Mouse (Mus musculus): ENCODE results near the gene Dync1li2. TPM values are rescaled to one million over a fixed set of nuclear protein-coding genes. Genes with fewer than 3 reads are reported as not detected.

Dync1li2 gene
- total and polyA plus RNA-seq, 2 experiments from 2014 or later: 73.4 to 80.5 TPM

DNA sequence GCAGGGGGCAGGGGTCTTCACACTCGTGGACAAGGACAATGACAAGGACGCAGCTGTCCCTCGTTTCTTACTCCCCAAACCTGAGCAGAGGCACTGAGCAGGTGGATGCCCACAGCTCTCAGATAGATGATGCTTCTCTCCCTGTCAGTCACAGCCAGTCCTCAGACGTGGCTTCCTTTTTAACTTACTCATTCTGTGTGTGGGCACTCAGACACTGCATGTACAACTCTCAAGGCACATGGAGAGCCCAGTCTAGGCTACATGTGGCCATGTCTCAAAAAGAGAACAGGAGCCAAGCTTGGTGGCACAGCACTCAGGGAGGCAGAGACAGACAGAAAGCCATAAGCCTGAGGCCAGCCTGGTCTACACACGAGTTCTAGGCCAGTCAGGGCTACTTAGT lies 66.9 kb downstream of the Dync1li2 start:
- Histone ChIP-seq H3K9ac (replicated peaks; ENCODE audit: low read length, poor library complexity, severe bottlenecking) (no peak overlapping the region), H3K27ac (ENCODE audit: low read depth, low read length) (0 out of 2 replicates have a peak overlapping the region, but pooled peaks have one; percentile 26), H3K36me3 (ENCODE audit: insufficient read depth, low read length) (no peaks in the 10 kb centered on the region), H3K4me2 (ENCODE audit: low read depth, low read length, poor library complexity, severe bottlenecking) (no peak overlapping the region), H3K4me3 (ENCODE audit: low read depth, low read length) (no peak overlapping the region), H3K4me1 (ENCODE audit: insufficient read depth, low read length) (peaks cover 7% of the 10 kb centered on the region; the same call in 1 of the 2 replicates), H3K9me3 (ENCODE audit: low read length) (no peaks in the 10 kb centered on the region), H3K27me3 (ENCODE audit: insufficient read depth, low read length) (no peaks in the 10 kb centered on the region)
- no peak for ATAC-seq (ENCODE audit: low FRiP score)
- TF ChIP-seq CTCF (IDR thresholded peaks at IDR 0.05): no peak
- DNase-seq (ENCODE audit: low spot score): no peak
- WGBS: 68% methylated on average over 5 of the region's 5 CpGs

DNA sequence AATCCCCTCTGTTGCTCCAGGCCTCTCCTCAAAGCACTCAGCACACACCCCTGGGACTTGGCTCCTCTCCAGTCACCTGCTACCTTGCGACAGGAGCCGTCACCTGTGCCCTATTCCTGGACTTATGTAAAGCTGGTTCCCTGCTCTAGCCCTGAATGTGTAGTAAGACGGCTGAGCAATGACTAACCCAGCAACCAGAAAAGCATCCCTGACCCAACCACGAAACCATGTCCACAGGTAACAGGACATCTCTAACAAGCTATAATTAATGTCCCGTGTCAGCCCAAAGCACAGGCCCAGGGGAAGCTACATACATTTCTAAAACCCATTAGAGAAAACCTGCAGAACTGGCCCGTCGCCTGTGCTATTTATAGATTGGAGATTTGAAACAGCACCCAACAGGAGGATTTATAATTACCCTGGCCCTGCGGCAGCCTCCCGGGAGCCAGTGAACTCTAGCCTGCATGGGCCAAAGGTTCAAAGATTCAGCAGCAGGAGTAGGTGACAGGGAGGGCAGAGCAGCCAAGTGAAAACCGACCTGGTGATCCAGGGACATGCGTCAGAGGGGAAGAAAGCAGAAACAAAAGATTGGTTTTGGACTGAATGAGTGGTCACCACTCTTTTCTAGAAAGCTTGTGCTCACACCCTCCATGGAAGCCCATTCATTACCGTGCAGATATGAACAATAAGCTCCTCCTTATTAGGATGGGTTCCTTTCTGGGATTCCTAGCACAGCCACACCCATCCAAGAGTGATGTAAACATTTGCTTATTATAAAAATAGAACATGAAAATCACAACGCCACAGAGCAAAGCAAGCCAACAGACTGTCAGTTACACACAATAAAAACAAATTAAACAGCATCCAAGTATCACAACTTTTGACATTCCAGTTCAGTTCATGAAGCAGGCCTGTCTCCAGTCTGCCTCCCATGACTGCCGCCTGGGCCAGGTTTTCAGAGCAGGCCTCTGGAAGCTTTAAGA lies 67.7 kb downstream of the Dync1li2 start:
- no peak for TF ChIP-seq CTCF (IDR thresholded peaks at IDR 0.05)
- no peak overlapping the region for H3K9ac ChIP-seq (replicated peaks; ENCODE audit: low read length, poor library complexity, severe bottlenecking)

DNA sequence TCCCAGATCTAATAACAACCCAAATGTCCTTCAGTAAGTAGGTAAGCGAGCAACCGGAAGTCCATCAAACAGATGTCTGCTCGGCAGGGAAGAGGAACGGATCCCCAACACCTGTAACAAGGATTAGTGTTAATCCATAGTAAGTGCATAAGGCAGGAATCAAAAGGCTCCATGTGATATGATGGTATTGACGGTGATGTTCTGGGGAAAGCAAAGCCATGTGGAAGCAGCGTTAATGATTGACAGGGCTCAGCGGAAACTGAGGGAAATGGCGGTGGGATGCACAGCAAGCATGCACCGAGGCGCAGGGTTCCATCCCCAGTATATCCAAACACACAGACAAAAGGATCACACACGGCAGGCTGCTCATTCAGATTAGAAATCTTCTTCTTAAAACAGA lies 68.6 kb downstream of the Dync1li2 start:
- Histone ChIP-seq H3K9me3 (ENCODE audit: low read length) (no peaks in the 10 kb centered on the region), H3K27me3 (ENCODE audit: insufficient read depth, low read length) (no peaks in the 10 kb centered on the region), H3K27ac (ENCODE audit: low read depth, low read length) (no peak overlapping the region), H3K4me2 (ENCODE audit: low read depth, low read length, poor library complexity, severe bottlenecking) (no peak overlapping the region), H3K4me3 (ENCODE audit: low read depth, low read length) (no peak overlapping the region), H3K4me1 (ENCODE audit: insufficient read depth, low read length) (peaks cover 7% of the 10 kb centered on the region; the same call in 1 of the 2 replicates), H3K9ac (replicated peaks; ENCODE audit: low read length, poor library complexity, severe bottlenecking) (no peak overlapping the region), H3K36me3 (ENCODE audit: insufficient read depth, low read length) (no peaks in the 10 kb centered on the region)
- ATAC-seq (ENCODE audit: low FRiP score): no peak
- 44% methylated on average over 11 of the region's 11 CpGs for WGBS
- TF ChIP-seq CTCF (IDR thresholded peaks at IDR 0.05): no peak
- DNase-seq (ENCODE audit: low spot score): no peak

More for the DNA sequence above, 67.7 kb downstream of the Dync1li2 start:
- Histone ChIP-seq H3K4me3 (ENCODE audit: low read depth, low read length) (no peak overlapping the region), H3K27ac (ENCODE audit: low read depth, low read length) (peak overlapping the region; percentile 26; the same call in 1 of the 2 replicates), H3K4me1 (ENCODE audit: insufficient read depth, low read length) (peaks cover 7% of the 10 kb centered on the region; the same call in 1 of the 2 replicates), H3K36me3 (ENCODE audit: insufficient read depth, low read length) (no peaks in the 10 kb centered on the region), H3K4me2 (ENCODE audit: low read depth, low read length, poor library complexity, severe bottlenecking) (no peak overlapping the region), H3K9me3 (ENCODE audit: low read length) (no peaks in the 10 kb centered on the region), H3K27me3 (ENCODE audit: insufficient read depth, low read length) (no peaks in the 10 kb centered on the region)
- DNase-seq (ENCODE audit: low spot score): no peak
- ATAC-seq (ENCODE audit: low FRiP score): no peak
- WGBS: 40% methylated on average over 14 of the region's 14 CpGs

DNA sequence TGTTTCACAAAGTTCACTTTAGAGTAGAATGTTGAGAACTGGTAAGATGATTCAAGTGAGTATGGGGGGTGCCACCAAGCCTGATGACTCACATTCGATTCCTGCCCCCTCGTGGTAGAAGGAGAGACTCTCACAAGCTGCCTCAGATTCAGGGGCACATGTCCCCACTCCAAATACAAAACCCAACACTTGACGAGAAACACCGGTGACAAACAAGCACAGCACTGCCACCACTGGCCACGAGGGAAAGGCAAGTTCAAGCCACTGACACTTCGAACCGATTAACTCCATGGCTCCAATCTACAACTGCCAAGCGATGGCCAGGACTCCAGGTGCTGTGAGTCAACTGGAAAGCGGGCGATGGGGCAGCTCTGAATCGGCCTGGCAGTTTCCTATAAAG lies 69.1 kb downstream of the Dync1li2 start:
- H3K36me3 ChIP-seq (ENCODE audit: insufficient read depth, low read length): no peaks in the 10 kb centered on the region
- H3K9me3 ChIP-seq (ENCODE audit: low read length): no peaks in the 10 kb centered on the region
- H3K4me2 ChIP-seq (ENCODE audit: low read depth, low read length, poor library complexity, severe bottlenecking): no peak overlapping the region
- no peak overlapping the region for H3K4me3 ChIP-seq (ENCODE audit: low read depth, low read length)
- no peak overlapping the region for H3K9ac ChIP-seq (replicated peaks; ENCODE audit: low read length, poor library complexity, severe bottlenecking)
- no peak; the same call in 1 of the 2 replicates for ATAC-seq (ENCODE audit: low FRiP score)
- 75% methylated on average over 11 of the region's 11 CpGs for WGBS
- peaks cover 7% of the 10 kb centered on the region; the same call in 1 of the 2 replicates for H3K4me1 ChIP-seq (ENCODE audit: insufficient read depth, low read length)
- DNase-seq (ENCODE audit: low spot score): peak; percentile 56
- H3K27me3 ChIP-seq (ENCODE audit: insufficient read depth, low read length): no peaks in the 10 kb centered on the region
- H3K27ac ChIP-seq (ENCODE audit: low read depth, low read length): no peak overlapping the region
- TF ChIP-seq CTCF (IDR thresholded peaks at IDR 0.05): peak; percentile 42

DNA sequence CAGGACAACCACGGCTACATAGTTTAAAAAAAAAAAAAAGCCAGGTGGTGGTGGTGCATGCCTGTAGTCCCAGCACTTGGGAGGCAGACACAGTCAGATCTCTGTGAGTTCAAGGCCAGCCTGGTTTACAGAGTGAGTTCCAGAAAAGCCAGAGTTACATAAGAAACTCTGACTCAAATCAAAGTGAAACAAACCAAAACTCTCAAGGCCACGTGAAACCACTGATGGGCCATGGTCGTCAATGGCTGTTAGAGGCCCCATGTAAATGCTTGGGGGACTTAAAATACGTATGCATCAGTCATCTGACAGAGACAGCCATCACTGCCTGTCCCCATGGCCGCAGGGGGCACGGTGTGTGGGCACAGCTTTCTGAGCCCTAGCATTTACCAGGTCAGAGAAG lies 71.7 kb downstream of the Dync1li2 start:
- H3K27ac ChIP-seq (ENCODE audit: low read depth, low read length): no peak overlapping the region
- H3K4me2 ChIP-seq (ENCODE audit: low read depth, low read length, poor library complexity, severe bottlenecking): no peak overlapping the region
- DNase-seq (ENCODE audit: low spot score) (no peak), ATAC-seq (ENCODE audit: low FRiP score) (no peak)
- no peak overlapping the region for H3K4me3 ChIP-seq (ENCODE audit: low read depth, low read length)
- H3K4me1 ChIP-seq (ENCODE audit: insufficient read depth, low read length): peaks cover 7% of the 10 kb centered on the region; the same call in 1 of the 2 replicates
- no peak for TF ChIP-seq CTCF (IDR thresholded peaks at IDR 0.05)
- no peak overlapping the region for H3K9ac ChIP-seq (replicated peaks; ENCODE audit: low read length, poor library complexity, severe bottlenecking)
- 89% methylated on average over 6 of the region's 6 CpGs for WGBS
- H3K9me3 ChIP-seq (ENCODE audit: low read length): no peaks in the 10 kb centered on the region
- H3K36me3 ChIP-seq (ENCODE audit: insufficient read depth, low read length): no peaks in the 10 kb centered on the region
- no peaks in the 10 kb centered on the region for H3K27me3 ChIP-seq (ENCODE audit: insufficient read depth, low read length)

DNA sequence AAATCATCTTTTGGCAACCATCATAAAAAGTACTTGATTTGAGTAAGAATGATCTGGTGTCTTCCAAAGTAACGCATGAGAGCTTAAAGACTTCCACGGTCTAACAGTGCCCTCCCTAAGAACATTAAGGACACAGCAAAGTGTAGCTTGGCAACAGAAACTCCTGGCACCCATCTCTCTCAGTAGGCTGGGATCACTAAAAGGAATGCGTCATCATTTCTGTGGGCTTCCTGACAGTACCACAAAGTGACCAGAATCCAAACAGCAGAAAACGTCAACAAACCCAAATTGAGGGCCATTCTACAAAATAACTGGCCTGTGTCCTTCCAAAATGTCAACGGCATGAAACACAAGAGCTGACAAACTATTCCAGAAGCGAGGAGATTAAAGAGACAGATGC lies 72.8 kb downstream of the Dync1li2 start:
- Histone ChIP-seq H3K36me3 (ENCODE audit: insufficient read depth, low read length) (no peaks in the 10 kb centered on the region), H3K9ac (replicated peaks; ENCODE audit: low read length, poor library complexity, severe bottlenecking) (no peak overlapping the region), H3K4me3 (ENCODE audit: low read depth, low read length) (no peak overlapping the region), H3K4me1 (ENCODE audit: insufficient read depth, low read length) (peaks cover 6% of the 10 kb centered on the region; the same call in 1 of the 2 replicates), H3K9me3 (ENCODE audit: low read length) (no peaks in the 10 kb centered on the region), H3K4me2 (ENCODE audit: low read depth, low read length, poor library complexity, severe bottlenecking) (no peak overlapping the region), H3K27ac (ENCODE audit: low read depth, low read length) (no peak overlapping the region), H3K27me3 (ENCODE audit: insufficient read depth, low read length) (no peaks in the 10 kb centered on the region)
- peak; percentile 52 for DNase-seq (ENCODE audit: low spot score)
- no peak for ATAC-seq (ENCODE audit: low FRiP score)
- TF ChIP-seq CTCF (IDR thresholded peaks at IDR 0.05): no peak
- WGBS: 57% methylated on average over 6 of the region's 6 CpGs
